Mouse (Mus musculus): ENCODE measurements around the gene Acvr1. TPM values are rescaled to one million over a fixed set of nuclear protein-coding genes. Genes with fewer than 3 reads are reported as not detected.

Gene Acvr1
- total and polyA plus RNA-seq, 3 experiments = 0.11 TPM; not detected in 2

- H3K27me3 ChIP-seq (ENCODE audit: insufficient read depth, low read length) = no peaks in the 10 kb centered on the region
- ATAC-seq (ENCODE audit: extremely low read depth, insufficient number of reproducible peaks, low FRiP score, poor library complexity, severe bottlenecking) = no peak
- H3K4me3 ChIP-seq (ENCODE audit: low read depth, low read length) = no peak overlapping the region; the same call in 1 of the 2 replicates
- H3K9me3 ChIP-seq (replicated peaks) = peaks cover 20% of the 10 kb centered on the region
- H3K4me1 ChIP-seq (ENCODE audit: insufficient read depth, low read depth, low read length) = no peaks in the 10 kb centered on the region
- no peak for TF ChIP-seq GATA2 (IDR thresholded peaks at IDR 0.05; ENCODE audit: borderline replicate concordance, low read depth, low read length)
- TF ChIP-seq CTCF (IDR thresholded peaks at IDR 0.05; ENCODE audit: low read depth, low read length) = no peak
- no peak for TF ChIP-seq POLR2AphosphoS5 (IDR thresholded peaks at IDR 0.05; ENCODE audit: insufficient replicate concordance, low read depth, low read length)
- no peak for TF ChIP-seq GATA1 (IDR thresholded peaks at IDR 0.05; ENCODE audit: borderline replicate concordance, low read length)
- no peak for TF ChIP-seq TAL1 (conservative IDR thresholded peaks at IDR 0.05; ENCODE audit: low read depth, low read length)
- no peak for DNase-seq (ENCODE audit: low spot score)
- H3K36me3 ChIP-seq (replicated peaks) = no peaks in the 10 kb centered on the region
Observed at GRCm38 (mm10) chr2:58357068-58357413, 209.9 kb downstream of the Acvr1 start.

- Histone ChIP-seq H3K9me3 (replicated peaks) (peaks cover 22% of the 10 kb centered on the region), H3K27me3 (ENCODE audit: insufficient read depth, low read length) (no peaks in the 10 kb centered on the region), H3K4me3 (ENCODE audit: low read depth, low read length) (no peak overlapping the region), H3K36me3 (replicated peaks) (no peaks in the 10 kb centered on the region), H3K4me1 (ENCODE audit: insufficient read depth, low read depth, low read length) (no peaks in the 10 kb centered on the region)
- ATAC-seq (ENCODE audit: extremely low read depth, insufficient number of reproducible peaks, low FRiP score, poor library complexity, severe bottlenecking) = no peak
- TF ChIP-seq POLR2AphosphoS5 (IDR thresholded peaks at IDR 0.05; ENCODE audit: insufficient replicate concordance, low read depth, low read length) (no peak), TAL1 (conservative IDR thresholded peaks at IDR 0.05; ENCODE audit: low read depth, low read length) (no peak), CTCF (IDR thresholded peaks at IDR 0.05; ENCODE audit: low read depth, low read length) (no peak), GATA1 (IDR thresholded peaks at IDR 0.05; ENCODE audit: borderline replicate concordance, low read length) (no peak), GATA2 (IDR thresholded peaks at IDR 0.05; ENCODE audit: borderline replicate concordance, low read depth, low read length) (no peak)
- DNase-seq (ENCODE audit: low spot score) = no peak
Observed at GRCm38 (mm10) chr2:58354389-58354788, 212.6 kb downstream of the Acvr1 start.

GRCm38 (mm10) chr2:58352846-58353245 is 214.1 kb downstream of the Acvr1 start:
- Histone ChIP-seq H3K27me3 (ENCODE audit: insufficient read depth, low read length) (no peaks in the 10 kb centered on the region), H3K4me3 (ENCODE audit: low read depth, low read length) (no peak overlapping the region), H3K36me3 (replicated peaks) (no peaks in the 10 kb centered on the region), H3K4me1 (ENCODE audit: insufficient read depth, low read depth, low read length) (no peaks in the 10 kb centered on the region), H3K9me3 (replicated peaks) (peaks cover 15% of the 10 kb centered on the region)
- DNase-seq (ENCODE audit: low spot score) (no peak), ATAC-seq (ENCODE audit: extremely low read depth, insufficient number of reproducible peaks, low FRiP score, poor library complexity, severe bottlenecking) (no peak)
- TF ChIP-seq CTCF (IDR thresholded peaks at IDR 0.05; ENCODE audit: low read depth, low read length) (no peak), POLR2AphosphoS5 (IDR thresholded peaks at IDR 0.05; ENCODE audit: insufficient replicate concordance, low read depth, low read length) (no peak), GATA1 (IDR thresholded peaks at IDR 0.05; ENCODE audit: borderline replicate concordance, low read length) (no peak), TAL1 (conservative IDR thresholded peaks at IDR 0.05; ENCODE audit: low read depth, low read length) (no peak), GATA2 (IDR thresholded peaks at IDR 0.05; ENCODE audit: borderline replicate concordance, low read depth, low read length) (no peak)

GRCm38 (mm10) chr2:58350657-58351056 is 216.3 kb downstream of the Acvr1 start:
- no peak for TF ChIP-seq GATA2 (IDR thresholded peaks at IDR 0.05; ENCODE audit: borderline replicate concordance, low read depth, low read length)
- TF ChIP-seq POLR2AphosphoS5 (IDR thresholded peaks at IDR 0.05; ENCODE audit: insufficient replicate concordance, low read depth, low read length) = no peak
- TF ChIP-seq CTCF (IDR thresholded peaks at IDR 0.05; ENCODE audit: low read depth, low read length) = no peak
- no peak for TF ChIP-seq TAL1 (conservative IDR thresholded peaks at IDR 0.05; ENCODE audit: low read depth, low read length)
- TF ChIP-seq GATA1 (IDR thresholded peaks at IDR 0.05; ENCODE audit: borderline replicate concordance, low read length) = no peak

More at GRCm38 (mm10) chr2:58350657-58351056, 216.3 kb downstream of the Acvr1 start:
- Histone ChIP-seq H3K27me3 (ENCODE audit: insufficient read depth, low read length) (no peaks in the 10 kb centered on the region), H3K36me3 (replicated peaks) (no peaks in the 10 kb centered on the region), H3K4me3 (ENCODE audit: low read depth, low read length) (no peak overlapping the region), H3K9me3 (replicated peaks) (peaks cover 4% of the 10 kb centered on the region), H3K4me1 (ENCODE audit: insufficient read depth, low read depth, low read length) (no peaks in the 10 kb centered on the region)
- ATAC-seq (ENCODE audit: extremely low read depth, insufficient number of reproducible peaks, low FRiP score, poor library complexity, severe bottlenecking) (no peak; the same call in 1 of the 2 replicates), DNase-seq (ENCODE audit: low spot score) (no peak)

Other genes with a start within 250 kb of the Acvr1 start
- gene Acvr1c, start 209.3 kb downstream of the Acvr1 start, total RNA-seq (2014; fragmentation: Nextera tagmentation) = not detected in 2 replicates
- 0.05 and 0.06 TPM in 2 replicates for gene Acvr1c, start 209.3 kb downstream of the Acvr1 start, total RNA-seq (2017)
- not detected in 2 replicates for gene Acvr1c, start 209.3 kb downstream of the Acvr1 start, polyA plus RNA-seq (2012)
- not detected in 2 replicates for gene Gm17409, start 97.0 kb downstream of the Acvr1 start, total RNA-seq (2014; fragmentation: Nextera tagmentation)
- not detected in 2 replicates for gene Gm17409, start 97.0 kb downstream of the Acvr1 start, total RNA-seq (2017)
- not detected in 2 replicates for gene Gm17409, start 97.0 kb downstream of the Acvr1 start, polyA plus RNA-seq (2012)
- not detected in 2 replicates for gene Upp2, start 141 bp upstream of the Acvr1 start, total RNA-seq (2014; fragmentation: Nextera tagmentation)
- gene Upp2, start 141 bp upstream of the Acvr1 start, total RNA-seq (2017) = 0.64 and 0.66 TPM in 2 replicates
- not detected in 2 replicates for gene Upp2, start 141 bp upstream of the Acvr1 start, polyA plus RNA-seq (2012)

All from G1E (cell line).